Mouse (Mus musculus) forebrain, embryonic 14.5 days (tissue): ENCODE data around the gene B3glct. TPM values are rescaled to one million over a fixed set of nuclear protein-coding genes. Genes with fewer than 3 reads are reported as not detected.

Experiments
- ATAC-seq: fragments of 200-750 bp; cut with Nextera tagmentation; 2 replicates; pipeline ENCODE4 v1.8.0; 2017; ENCODE audit warnings: mild to moderate bottlenecking, moderate library complexity
- DNase-seq: peaks from one replicate; pipeline ENCODE4 v3.0.0-alpha.2; 2015; ENCODE audit warnings: low spot score
- H3K27ac ChIP-seq: fragments of 300-500 bp; sonication (generic); 2 replicates; pipeline ENCODE4 v1.5.1; 2014; ENCODE audit warnings: low read depth, mild to moderate bottlenecking, control low read depth, low read length, moderate library complexity
- H3K27me3 ChIP-seq: fragments of 300-500 bp; sonication (generic); replicated peaks from 2 replicates; pipeline ENCODE4 v1.6.1; 2014; ENCODE audit warnings: low read length, control low read depth, mixed read lengths; ENCODE audit not compliant: control insufficient read depth, insufficient read depth
- H3K36me3 ChIP-seq: fragments of 300-500 bp; sonication (generic); 2 replicates; pipeline ENCODE4 v1.6.1; 2014; ENCODE audit warnings: low read length, control low read depth; ENCODE audit not compliant: control insufficient read depth, insufficient read depth
- H3K4me1 ChIP-seq: fragments of 300-500 bp; sonication (generic); 2 replicates; pipeline ENCODE4 v1.6.1; 2014; ENCODE audit warnings: antibody characterized with exemption, low read length, control low read depth; ENCODE audit not compliant: control insufficient read depth, insufficient read depth
- H3K4me2 ChIP-seq: fragments of 300-500 bp; sonication (generic); 2 replicates; pipeline ENCODE4 v1.6.1; 2014; ENCODE audit warnings: mild to moderate bottlenecking, control low read depth, low read length
- H3K4me3 ChIP-seq: fragments of 300-500 bp; sonication (generic); 2 replicates; pipeline ENCODE4 v1.5.1; 2014; ENCODE audit warnings: low read depth, low read length, control low read depth
- H3K9ac ChIP-seq: fragments of 300-500 bp; sonication (generic); 2 replicates; pipeline ENCODE4 v1.6.1; 2014; ENCODE audit warnings: mild to moderate bottlenecking, low read length, control low read depth, moderate library complexity
- H3K9me3 ChIP-seq: fragments of 300-500 bp; sonication (generic); replicated peaks from 2 replicates; pipeline ENCODE4 v1.6.1; 2016; ENCODE audit warnings: low read length, control low read depth, mixed read lengths; ENCODE audit not compliant: control insufficient read depth
- WGBS: fragments of 180-500 bp; shearing (Covaris S2); extraction: QIAGEN DNeasy Blood & Tissue Kit; methylation state at CpG from one replicate; pipeline ENCODE4 v1.1.7; 2014; 5-methylcytosine and 5-hydroxymethylcytosine counted together
- polyA plus RNA-seq: library from polyadenylated mRNA; unstranded; fragments of >200 nt; fragmentation: Nextera tagmentation; extraction: Ambion mirVana; gene quantifications from 2 replicates; pipeline ENCODE4 v1.2.1, GENCODE M21; 2014

The B3glct gene
- polyA plus RNA-seq, 1 experiment from 2014 or later, result 17.1 TPM

- ATAC-seq (no peak), DNase-seq (no peak)
- no peak overlapping the region for H3K27ac ChIP-seq
- no peaks in the 10 kb centered on the region for H3K27me3 ChIP-seq
- no peak overlapping the region for H3K4me2 ChIP-seq
- WGBS, result 79% methylated on average over 9 of the region's 9 CpGs
- H3K9ac ChIP-seq, result no peak overlapping the region
- no peaks in the 10 kb centered on the region for H3K4me1 ChIP-seq
- H3K9me3 ChIP-seq, result peaks cover 3% of the 10 kb centered on the region; the same call in 1 of the 2 replicates
- H3K4me3 ChIP-seq, result no peak overlapping the region
- no peaks in the 10 kb centered on the region for H3K36me3 ChIP-seq
Observed at GRCm38 (mm10) chr5:149658741-149659413, 19.2 kb upstream of the B3glct start.

- no peaks in the 10 kb centered on the region for H3K36me3 ChIP-seq
- DNase-seq (no peak), ATAC-seq (no peak)
- H3K9ac ChIP-seq, result no peak overlapping the region
- no peaks in the 10 kb centered on the region for H3K27me3 ChIP-seq
- no peak overlapping the region for H3K4me2 ChIP-seq
- H3K9me3 ChIP-seq, result peaks cover 3% of the 10 kb centered on the region; the same call in 1 of the 2 replicates
- WGBS, result 70% methylated on average over 8 of the region's 9 CpGs
- no peak overlapping the region for H3K4me3 ChIP-seq
- H3K4me1 ChIP-seq, result no peaks in the 10 kb centered on the region
- H3K27ac ChIP-seq, result no peak overlapping the region
Observed at GRCm38 (mm10) chr5:149659414-149659780, 18.6 kb upstream of the B3glct start.

GRCm38 (mm10) chr5:149661428-149661827 lies 16.6 kb upstream of the B3glct start:
- H3K27ac ChIP-seq, result no peak overlapping the region
- ATAC-seq (no peak), DNase-seq (no peak)

GRCm38 (mm10) chr5:149662980-149663379 lies 15.1 kb upstream of the B3glct start:
- Histone ChIP-seq H3K27me3 (no peaks in the 10 kb centered on the region), H3K9me3 (peaks cover 3% of the 10 kb centered on the region; the same call in 1 of the 2 replicates), H3K27ac (no peak overlapping the region), H3K4me3 (no peak overlapping the region), H3K4me1 (no peaks in the 10 kb centered on the region), H3K36me3 (no peaks in the 10 kb centered on the region), H3K9ac (no peak overlapping the region), H3K4me2 (no peak overlapping the region)
- DNase-seq, result no peak
- no peak for ATAC-seq
- WGBS, result 95% methylated on average over 6 of the region's 6 CpGs

More at GRCm38 (mm10) chr5:149661428-149661827, 16.6 kb upstream of the B3glct start:
- Histone ChIP-seq H3K4me2 (no peak overlapping the region), H3K4me1 (no peaks in the 10 kb centered on the region), H3K27me3 (no peaks in the 10 kb centered on the region), H3K4me3 (no peak overlapping the region), H3K9me3 (peaks cover 3% of the 10 kb centered on the region; the same call in 1 of the 2 replicates), H3K36me3 (no peaks in the 10 kb centered on the region), H3K9ac (no peak overlapping the region)
- WGBS, result 89% methylated on average over 6 of the region's 6 CpGs

GRCm38 (mm10) chr5:149663417-149663816 lies 14.6 kb upstream of the B3glct start:
- ATAC-seq (no peak), DNase-seq (no peak)
- Histone ChIP-seq H3K36me3 (no peaks in the 10 kb centered on the region), H3K9me3 (peaks cover 3% of the 10 kb centered on the region; the same call in 1 of the 2 replicates), H3K27me3 (no peaks in the 10 kb centered on the region), H3K9ac (no peak overlapping the region), H3K4me1 (no peaks in the 10 kb centered on the region), H3K4me3 (no peak overlapping the region), H3K4me2 (no peak overlapping the region), H3K27ac (no peak overlapping the region)
- 83% methylated on average over 5 of the region's 5 CpGs for WGBS

GRCm38 (mm10) chr5:149677196-149677595 lies 834 bp upstream of the B3glct start:
- Histone ChIP-seq H3K36me3 (no peaks in the 10 kb centered on the region), H3K9me3 (no peaks in the 10 kb centered on the region), H3K27me3 (no peaks in the 10 kb centered on the region), H3K4me1 (peaks cover 3% of the 10 kb centered on the region; the same call in 1 of the 2 replicates), H3K4me3 (no peak overlapping the region), H3K9ac (no peak overlapping the region), H3K4me2 (no peak overlapping the region), H3K27ac (no peak overlapping the region)
- ATAC-seq (no peak), DNase-seq (no peak)
- WGBS, result 99% methylated on average over 3 of the region's 3 CpGs

GRCm38 (mm10) chr5:149678990-149679348 lies 939 bp downstream of the B3glct start:
- H3K4me3 ChIP-seq, result peak overlapping the region; percentile 69
- no peaks in the 10 kb centered on the region for H3K36me3 ChIP-seq
- peaks cover 3% of the 10 kb centered on the region; the same call in 1 of the 2 replicates for H3K4me1 ChIP-seq
- DNase-seq (peak; percentile 11), ATAC-seq (peak; percentile 40)
- H3K9me3 ChIP-seq, result no peaks in the 10 kb centered on the region
- WGBS, result under 1% methylated on average over 15 of the region's 15 CpGs
- H3K4me2 ChIP-seq, result peak overlapping the region; percentile 91
- no peak overlapping the region for H3K27ac ChIP-seq
- H3K27me3 ChIP-seq, result no peaks in the 10 kb centered on the region
- H3K9ac ChIP-seq, result peak overlapping the region; percentile 77

- ATAC-seq, result peak; percentile 4
- H3K9me3 ChIP-seq, result no peaks in the 10 kb centered on the region
Observed at GRCm38 (mm10) chr5:149679362-149679761, 1.3 kb downstream of the B3glct start.

GRCm38 (mm10) chr5:149679886-149680285 lies 1.9 kb downstream of the B3glct start:
- peak; percentile 42 for DNase-seq
- whole genome bisulfite sequencing, result 25% methylated on average over 7 of the region's 7 CpGs
- Histone ChIP-seq H3K4me2 (peak overlapping the region; percentile 91), H3K4me3 (no peak overlapping the region), H3K36me3 (no peaks in the 10 kb centered on the region), H3K27me3 (no peaks in the 10 kb centered on the region), H3K9me3 (no peaks in the 10 kb centered on the region), H3K4me1 (peaks cover 3% of the 10 kb centered on the region; the same call in 1 of the 2 replicates), H3K27ac (no peak overlapping the region; the same call in 1 of the 2 replicates), H3K9ac (no peak overlapping the region)
- ATAC-seq, result no peak

More at GRCm38 (mm10) chr5:149679362-149679761, 1.3 kb downstream of the B3glct start:
- peak; percentile 47 for DNase-seq
- Histone ChIP-seq H3K36me3 (no peaks in the 10 kb centered on the region), H3K27ac (no peak overlapping the region; the same call in 1 of the 2 replicates), H3K4me1 (peaks cover 3% of the 10 kb centered on the region; the same call in 1 of the 2 replicates), H3K4me2 (peak overlapping the region; percentile 91), H3K27me3 (no peaks in the 10 kb centered on the region), H3K9ac (peak overlapping the region; percentile 77), H3K4me3 (peak overlapping the region; percentile 69)
- WGBS, result 7% methylated on average over 12 of the region's 12 CpGs
